Mouse (Mus musculus) intestine, embryonic 14.5 days (tissue): ENCODE measurements around the gene Nsl1. TPM values are rescaled to one million over a fixed set of nuclear protein-coding genes. Genes with fewer than 3 reads are reported as not detected.
"Not testable (repeated sequence)": the region's sequence is repeated elsewhere in the genome, so short reads cannot be mapped to it uniquely, and the experiment has no call there.

Experiments
- ATAC-seq: fragments of 200-750 bp; cut with Nextera tagmentation; replicated peaks from 2 replicates; pipeline ENCODE4 v1.8.0; 2017; ENCODE audit warnings: low read depth, moderate number of reproducible peaks, moderate TSS enrichment, moderate library complexity; ENCODE audit not compliant: low FRiP score, low TSS enrichment
- DNase-seq: peaks from one replicate; pipeline ENCODE4 v3.0.0-alpha.2; 2018; ENCODE audit warnings: low spot score
- H3K27ac ChIP-seq: fragments of 300-500 bp; sonication (generic); 2 replicates; pipeline ENCODE4 v1.5.1; 2014; ENCODE audit warnings: low read depth, mild to moderate bottlenecking, control low read depth
- H3K27me3 ChIP-seq: fragments of 300-500 bp; sonication (generic); replicated peaks from 2 replicates; pipeline ENCODE4 v1.6.1; 2014; ENCODE audit warnings: low read length, control low read depth; ENCODE audit not compliant: control insufficient read depth, insufficient read depth
- H3K36me3 ChIP-seq: fragments of 300-500 bp; sonication (generic); 2 replicates; pipeline ENCODE4 v1.6.1; 2014; ENCODE audit warnings: low read length, control low read depth; ENCODE audit not compliant: control insufficient read depth, insufficient read depth
- H3K4me1 ChIP-seq: fragments of 300-500 bp; sonication (generic); replicated peaks from 2 replicates; pipeline ENCODE4 v1.6.1; 2014; ENCODE audit warnings: low read length, control low read depth, mixed read lengths; ENCODE audit not compliant: control insufficient read depth, insufficient read depth
- H3K4me2 ChIP-seq: fragments of 300-500 bp; sonication (generic); 2 replicates; pipeline ENCODE4 v1.6.1; 2014; ENCODE audit warnings: low read length
- H3K4me3 ChIP-seq: fragments of 300-500 bp; sonication (generic); 2 replicates; pipeline ENCODE4 v1.5.1; 2014; ENCODE audit warnings: low read depth, low read length, control low read depth, mixed read lengths
- H3K9ac ChIP-seq: fragments of 300-500 bp; sonication (generic); 2 replicates; pipeline ENCODE4 v1.6.1; 2014; ENCODE audit warnings: mild to moderate bottlenecking, low read length
- H3K9me3 ChIP-seq: fragments of 300-500 bp; sonication (generic); 2 replicates; pipeline ENCODE4 v1.6.1; 2016; ENCODE audit warnings: low read length, control low read depth; ENCODE audit not compliant: control insufficient read depth
- WGBS: fragments of 180-500 bp; shearing (Covaris S2); extraction: QIAGEN DNeasy Blood & Tissue Kit; methylation state at CpG from one replicate; pipeline ENCODE4 v1.1.7; 2014; 5-methylcytosine and 5-hydroxymethylcytosine counted together
- polyA plus RNA-seq: library from polyadenylated mRNA; unstranded; fragments of >200 nt; fragmentation: Nextera tagmentation; extraction: Ambion mirVana; gene quantifications from 2 replicates; pipeline ENCODE4 v1.2.1, GENCODE M21; 2014

Nsl1 gene
- polyA plus RNA-seq = 20.8 and 23.9 TPM in 2 replicates

DNA sequence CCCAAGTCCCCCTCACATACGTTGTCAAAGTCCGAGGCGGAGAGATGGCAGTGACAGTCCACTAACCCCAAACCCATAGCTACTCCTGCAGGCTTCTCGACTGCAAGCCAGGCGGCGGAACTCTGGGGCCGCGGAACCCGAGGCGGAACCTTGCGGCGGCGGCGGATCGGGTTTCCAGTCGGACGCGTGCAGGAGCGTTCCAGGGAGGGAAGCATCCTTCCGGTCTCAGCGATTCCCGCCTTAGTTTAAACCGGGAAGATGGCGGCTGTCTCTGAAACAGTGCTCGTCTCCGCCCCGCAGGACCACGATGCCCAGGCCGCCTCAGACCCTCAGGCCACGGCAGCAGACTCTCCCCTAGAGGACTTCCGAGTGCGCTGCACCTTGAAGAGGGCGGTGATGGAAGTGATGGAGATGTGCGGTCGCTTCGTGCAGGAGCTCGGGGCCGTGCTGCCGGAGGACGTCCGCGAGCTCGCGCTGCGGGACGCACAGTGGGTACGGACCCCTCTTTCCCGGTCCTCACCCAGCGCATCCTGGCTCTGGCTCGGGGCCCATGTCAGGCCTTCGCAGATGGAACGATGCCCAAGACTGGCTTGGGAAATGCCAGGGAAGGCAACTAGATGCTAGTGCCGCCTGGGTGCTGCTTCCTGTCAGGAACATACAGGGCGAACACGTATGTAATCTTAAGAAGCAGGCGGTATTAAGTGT, at the start of gene Nsl1, which contains the start of gene Tatdn3:
TSS of gene Nsl1 (plus strand) at position 232 of the 705 bp plus-strand sequence.
TSS of gene Tatdn3 (minus strand) at position 152 of the 705 bp plus-strand sequence.
- WGBS = under 1% methylated on average over 56 of the region's 56 CpGs
- peak; percentile 91 for ATAC-seq
- DNase-seq = peak; percentile 99
- Histone ChIP-seq H3K9me3 (no peaks in the 10 kb centered on the region), H3K27me3 (no peaks in the 10 kb centered on the region), H3K4me2 (peak within 1 kb of the TSS; percentile 84), H3K4me1 (peaks cover 13% of the 10 kb centered on the region), H3K9ac (peak within 1 kb of the TSS; percentile 78), H3K36me3 (peaks cover 22% of the 10 kb centered on the region), H3K27ac (peak within 1 kb of the TSS; percentile 23; the same call in 1 of the 2 replicates), H3K4me3 (peak within 1 kb of the TSS; percentile 94)

DNA sequence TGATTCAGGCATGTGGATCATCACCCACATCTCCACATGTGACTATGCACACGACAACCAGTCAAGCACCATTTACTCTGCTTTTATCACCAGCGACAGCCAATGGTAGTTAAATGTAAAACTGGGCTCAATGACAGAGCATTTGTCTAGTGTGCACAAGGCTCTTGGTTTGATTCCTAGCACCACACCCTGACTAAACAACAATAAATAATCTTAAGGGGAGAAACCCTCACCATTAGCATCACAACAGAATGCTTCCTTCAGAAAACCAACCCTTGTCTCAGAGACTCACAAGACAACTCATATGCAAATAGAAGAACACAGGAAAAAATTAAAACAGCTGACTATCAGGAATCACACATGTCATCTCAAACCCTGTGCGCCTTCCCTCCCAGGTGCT, 48.5 kb upstream of the Nsl1 start:
- 93% methylated on average over 3 of the region's 3 CpGs for WGBS
- no peaks in the 10 kb centered on the region for H3K27me3 ChIP-seq
- H3K9me3 ChIP-seq = no peaks in the 10 kb centered on the region
- no peak overlapping the region for H3K9ac ChIP-seq
- ATAC-seq = no peak
- no peak overlapping the region for H3K4me3 ChIP-seq
- DNase-seq = no peak
- H3K36me3 ChIP-seq = peaks cover 42% of the 10 kb centered on the region
- H3K4me2 ChIP-seq = no peak overlapping the region
- H3K27ac ChIP-seq = no peak overlapping the region
- no peaks in the 10 kb centered on the region for H3K4me1 ChIP-seq

DNA sequence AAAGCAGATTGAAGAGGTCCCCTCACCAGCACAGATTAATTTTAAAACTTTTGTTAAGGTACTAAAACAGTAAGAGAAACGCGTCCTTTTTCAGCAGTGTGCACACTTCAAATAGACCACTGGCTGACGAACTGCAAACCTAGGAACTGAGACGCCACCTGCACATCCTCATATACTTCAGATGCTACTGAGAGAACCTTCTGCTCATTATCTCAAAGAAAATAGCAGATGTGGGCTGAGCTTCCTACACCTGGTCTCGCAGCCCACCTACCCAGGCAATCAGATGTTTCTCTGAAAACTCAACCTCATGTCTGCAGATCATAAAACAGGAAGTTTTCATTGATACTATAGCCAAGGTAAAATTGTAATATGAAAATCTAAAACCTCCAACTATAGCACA, 43.0 kb upstream of the Nsl1 start:
- ATAC-seq = no peak

DNA sequence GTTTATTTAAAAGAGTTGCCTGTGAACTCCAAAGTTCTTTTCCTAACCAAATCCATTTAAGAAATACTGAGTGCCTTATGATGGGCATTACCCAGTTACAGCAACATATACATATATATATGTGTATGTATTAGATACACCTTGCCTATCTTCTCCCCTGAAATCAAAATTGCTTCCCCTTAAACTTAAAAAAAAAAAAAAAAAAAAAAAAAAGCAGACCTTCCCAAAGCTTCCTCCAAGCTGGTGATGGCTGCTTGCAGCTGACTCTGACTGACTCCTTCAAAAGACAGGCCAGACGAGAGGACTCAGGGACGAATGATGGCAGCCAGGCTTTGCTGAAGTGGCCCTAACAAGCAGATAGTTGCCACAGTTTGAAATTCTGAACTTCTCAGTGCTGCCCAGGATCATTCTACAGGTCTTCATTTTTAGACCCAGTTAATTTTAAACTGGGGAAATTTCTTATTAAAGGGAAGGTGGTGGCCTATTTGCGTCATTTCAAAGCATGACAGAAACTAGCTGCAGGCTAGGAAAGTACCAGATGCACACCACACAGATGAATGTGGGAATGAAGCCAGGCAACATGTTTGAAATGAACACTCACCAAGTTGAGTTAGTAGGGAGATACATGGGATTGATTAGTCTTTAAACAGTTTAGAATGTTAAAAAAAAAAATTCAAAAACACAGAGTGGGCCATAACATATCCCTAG, 42.4 kb upstream of the Nsl1 start:
- H3K4me3 ChIP-seq = no peak overlapping the region
- no peak overlapping the region for H3K27ac ChIP-seq
- H3K9ac ChIP-seq = no peak overlapping the region
- no peaks in the 10 kb centered on the region for H3K9me3 ChIP-seq
- no peak for ATAC-seq
- peaks cover 8% of the 10 kb centered on the region for H3K4me1 ChIP-seq
- peaks cover 15% of the 10 kb centered on the region; the same call in 1 of the 2 replicates for H3K36me3 ChIP-seq
- DNase-seq = no peak
- no peak overlapping the region for H3K4me2 ChIP-seq
- 88% methylated on average over 3 of the region's 3 CpGs for WGBS
- no peaks in the 10 kb centered on the region for H3K27me3 ChIP-seq

More for the DNA sequence above, 43.0 kb upstream of the Nsl1 start:
- Histone ChIP-seq H3K4me1 (peaks cover 2% of the 10 kb centered on the region), H3K9ac (no peak overlapping the region), H3K36me3 (peaks cover 20% of the 10 kb centered on the region), H3K4me2 (no peak overlapping the region), H3K27me3 (no peaks in the 10 kb centered on the region), H3K9me3 (no peaks in the 10 kb centered on the region), H3K27ac (no peak overlapping the region), H3K4me3 (no peak overlapping the region)
- WGBS = 86% methylated on average over 5 of the region's 5 CpGs
- no peak for DNase-seq

DNA sequence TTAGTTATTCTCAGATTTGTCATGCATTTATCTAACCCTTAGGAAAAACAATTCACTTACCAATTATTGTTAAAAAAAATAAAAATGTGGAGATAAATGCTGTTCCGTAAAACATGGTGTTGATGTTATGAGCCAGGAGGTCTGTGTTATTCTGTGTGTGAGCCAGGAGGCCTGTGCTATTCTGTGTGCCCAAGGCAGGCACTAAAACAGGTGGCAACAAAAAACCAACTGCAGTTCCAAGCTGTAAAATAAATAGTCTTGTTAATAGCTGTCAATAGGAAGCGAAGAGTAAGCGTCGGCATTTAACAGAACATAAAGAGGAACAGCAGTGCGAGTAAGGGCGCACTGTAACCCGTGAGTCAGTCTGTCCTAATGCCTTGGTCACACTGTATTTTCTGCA, 41.8 kb upstream of the Nsl1 start:
- Histone ChIP-seq H3K9me3 (no peaks in the 10 kb centered on the region), H3K36me3 (peaks cover 15% of the 10 kb centered on the region; the same call in 1 of the 2 replicates), H3K4me3 (no peak overlapping the region), H3K27me3 (no peaks in the 10 kb centered on the region), H3K9ac (no peak overlapping the region), H3K4me2 (no peak overlapping the region), H3K4me1 (peaks cover 8% of the 10 kb centered on the region), H3K27ac (no peak overlapping the region)
- DNase-seq = no peak
- no peak for ATAC-seq
- WGBS = 89% methylated on average over 7 of the region's 7 CpGs

- DNase-seq (no peak), ATAC-seq (no peak)
- Histone ChIP-seq H3K36me3 (peaks cover 15% of the 10 kb centered on the region; the same call in 1 of the 2 replicates), H3K9me3 (no peaks in the 10 kb centered on the region), H3K9ac (no peak overlapping the region), H3K27ac (no peak overlapping the region), H3K4me2 (no peak overlapping the region), H3K27me3 (no peaks in the 10 kb centered on the region), H3K4me3 (no peak overlapping the region), H3K4me1 (peaks cover 15% of the 10 kb centered on the region)
- 75% methylated on average over 2 of the region's 2 CpGs for WGBS
Observed at GRCm38 (mm10) chr1:191023140-191023539, 39.7 kb upstream of the Nsl1 start.

DNA sequence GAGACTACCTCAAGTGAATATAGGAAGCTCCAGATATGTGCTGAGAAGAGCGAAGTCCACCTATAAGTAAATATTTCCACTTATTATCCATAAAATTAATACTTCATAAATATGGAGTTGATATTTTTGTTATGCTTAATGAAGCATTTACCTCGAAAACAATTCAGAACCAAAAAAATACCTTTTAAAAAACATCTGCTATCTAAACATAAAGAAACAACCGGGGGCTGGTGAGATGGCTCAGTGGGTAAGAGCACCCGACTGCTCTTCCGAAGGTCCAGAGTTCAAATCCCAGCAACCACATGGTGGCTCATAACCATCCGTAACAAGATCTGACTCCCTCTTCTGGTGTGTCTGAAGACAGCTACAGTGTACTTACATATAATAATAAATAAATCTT, 39.0 kb upstream of the Nsl1 start:
- not testable (repeated sequence) for DNase-seq, ATAC-seq, H3K4me3 ChIP-seq, H3K4me2 ChIP-seq, H3K9ac ChIP-seq, H3K9me3 ChIP-seq, H3K27ac ChIP-seq, H3K27me3 ChIP-seq
- H3K4me1 ChIP-seq = peaks cover 15% of the 10 kb centered on the region
- H3K36me3 ChIP-seq = peaks cover 15% of the 10 kb centered on the region; the same call in 1 of the 2 replicates
- WGBS = 91% methylated on average over 5 of the region's 6 CpGs

- peaks cover 10% of the 10 kb centered on the region; the same call in 1 of the 2 replicates for H3K36me3 ChIP-seq
- H3K27ac ChIP-seq = peak overlapping the region; percentile 74; the same call in 1 of the 2 replicates
- H3K27me3 ChIP-seq = no peaks in the 10 kb centered on the region
- H3K9ac ChIP-seq = peak overlapping the region; percentile 79
- WGBS = 3% methylated on average over 68 of the region's 69 CpGs
- H3K4me1 ChIP-seq = peaks cover 15% of the 10 kb centered on the region
- H3K9me3 ChIP-seq = no peaks in the 10 kb centered on the region
- H3K4me2 ChIP-seq = peak overlapping the region; percentile 72
- H3K4me3 ChIP-seq = peak overlapping the region; percentile 71
- peak; percentile 15 for ATAC-seq
- DNase-seq = peak; percentile 82
Observed at GRCm38 (mm10) chr1:191025016-191026012, 37.5 kb upstream of the Nsl1 start.
